Mouse (Mus musculus) forebrain, embryonic 13.5 days (tissue): ENCODE results near the gene Ovol2. TPM values are rescaled to one million over a fixed set of nuclear protein-coding genes. Genes with fewer than 3 reads are reported as not detected.

Experiments used
- ATAC-seq: fragments of 200-750 bp; cut with Nextera tagmentation; 2 replicates; pipeline ENCODE4 v1.8.0; 2017
- H3K27ac ChIP-seq: fragments of 300-500 bp; sonication (generic); 2 replicates; pipeline ENCODE4 v1.5.1; 2015; ENCODE audit warnings: inconsistent platforms, mild to moderate bottlenecking, moderate library complexity
- H3K27me3 ChIP-seq: fragments of 300-500 bp; sonication (generic); 2 replicates; pipeline ENCODE4 v1.6.1; 2015; ENCODE audit warnings: mild to moderate bottlenecking, inconsistent platforms
- H3K36me3 ChIP-seq: fragments of 300-500 bp; sonication (generic); 2 replicates; pipeline ENCODE4 v1.6.1; 2015; ENCODE audit warnings: mild to moderate bottlenecking, inconsistent platforms; ENCODE audit not compliant: poor library complexity, severe bottlenecking
- H3K4me1 ChIP-seq: fragments of 300-500 bp; sonication (generic); 2 replicates; pipeline ENCODE4 v1.6.1; 2015; ENCODE audit warnings: inconsistent platforms
- H3K4me2 ChIP-seq: fragments of 300-500 bp; sonication (generic); 2 replicates; pipeline ENCODE4 v1.6.1; 2015; ENCODE audit warnings: inconsistent platforms, mild to moderate bottlenecking, moderate library complexity
- H3K4me3 ChIP-seq: fragments of 300-500 bp; sonication (generic); 2 replicates; pipeline ENCODE4 v1.5.1; 2015; ENCODE audit warnings: mild to moderate bottlenecking, inconsistent platforms
- H3K9ac ChIP-seq: fragments of 300-500 bp; sonication (generic); 2 replicates; pipeline ENCODE4 v1.6.1; 2015; ENCODE audit warnings: mild to moderate bottlenecking, inconsistent platforms
- H3K9me3 ChIP-seq: fragments of 300-500 bp; sonication (generic); replicated peaks from 2 replicates; pipeline ENCODE4 v1.6.1; 2016; ENCODE audit warnings: inconsistent platforms
- WGBS: fragments of 180-500 bp; shearing (Covaris S2); methylation state at CpG from one replicate; pipeline ENCODE4 v1.1.7; 2015; 5-methylcytosine and 5-hydroxymethylcytosine counted together
- polyA plus RNA-seq: library from polyadenylated mRNA; unstranded; fragments of >200 nt; fragmentation: Nextera tagmentation; extraction: Ambion mirVana; gene quantifications from 2 replicates; pipeline ENCODE4 v1.2.1, GENCODE M21; 2015

Ovol2 gene
- polyA plus RNA-seq, 1 experiment from 2014 or later: not detected

GRCm38 (mm10) chr2:144262837-144263236 lies 69.1 kb downstream of the Ovol2 start:
- H3K27ac ChIP-seq: no peak overlapping the region
- H3K4me2 ChIP-seq: no peak overlapping the region
- WGBS: 96% methylated on average over 2 of the region's 2 CpGs
- H3K36me3 ChIP-seq: peaks cover 37% of the 10 kb centered on the region
- no peak for ATAC-seq
- no peaks in the 10 kb centered on the region for H3K9me3 ChIP-seq
- H3K27me3 ChIP-seq: no peaks in the 10 kb centered on the region
- no peak overlapping the region for H3K9ac ChIP-seq
- peaks cover 22% of the 10 kb centered on the region for H3K4me1 ChIP-seq
- H3K4me3 ChIP-seq: no peak overlapping the region

Other genes with a start within 250 kb of the Ovol2 start
- 14.9 and 16.6 TPM in 2 replicates for gene Mgme1, start 61.5 kb downstream of the Ovol2 start, polyA plus RNA-seq
- 74.5 and 78.6 TPM in 2 replicates for gene Snx5, start 61.2 kb downstream of the Ovol2 start, polyA plus RNA-seq
- 29.8 and 39.3 TPM in 2 replicates for gene Kat14, start 36.8 kb upstream of the Ovol2 start, polyA plus RNA-seq
- gene Pet117, start 36.9 kb upstream of the Ovol2 start, polyA plus RNA-seq: 2.8 and 3.6 TPM in 2 replicates
- 2.7 and 4.5 TPM in 2 replicates for gene Dzank1, start 195.3 kb upstream of the Ovol2 start, polyA plus RNA-seq
- gene Polr3f, start 195.6 kb upstream of the Ovol2 start, polyA plus RNA-seq: 33.4 and 36.0 TPM in 2 replicates
- 59.4 and 62.3 TPM in 2 replicates for gene Rbbp9, start 218.7 kb upstream of the Ovol2 start, polyA plus RNA-seq
- 93.0 and 95.8 TPM in 2 replicates for gene Sec23b, start 224.1 kb upstream of the Ovol2 start, polyA plus RNA-seq